Mouse (Mus musculus): Measurements from ENCODE around the gene Mrpl44. TPM values are rescaled to one million over a fixed set of nuclear protein-coding genes. Genes with fewer than 3 reads are reported as not detected.

Gene Mrpl44
- total RNA-seq (2023; ENCODE audit: inconsistent age): 16.8 to 17.9 TPM (median 17.6 TPM) in 4 replicates

GRCm38 (mm10) chr1:79775927-79776458 lies at the start of gene Mrpl44, which contains the start of gene Wdfy1:
Gene Mrpl44, plus strand, starts transcription at chr1:79776018.
Gene Wdfy1, minus strand, starts transcription at chr1:79776143.

Other genes starting within 250 kb of the Mrpl44 start
- gene Ap1s3, start 104.0 kb upstream of the Mrpl44 start, total RNA-seq (2023; ENCODE audit: inconsistent age): 29.3 to 48.9 TPM (median 35.1 TPM) in 4 replicates
- gene Wdfy1, start 125 bp downstream of the Mrpl44 start, total RNA-seq (2023; ENCODE audit: inconsistent age): 41.5 to 53.5 TPM (median 47.6 TPM) in 4 replicates
- gene Serpine2, start 85.2 kb downstream of the Mrpl44 start, total RNA-seq (2023; ENCODE audit: inconsistent age): 2.9 to 5.1 TPM (median 4.2 TPM) in 4 replicates

All from B cell, adult (primary cell).